Mouse (Mus musculus): ENCODE measurements around the gene Pepd.

- TF ChIP-seq CHD2 (IDR thresholded peaks at IDR 0.05; ENCODE audit: low read depth, low read length) = no peak
- no peak for TF ChIP-seq MAFK (IDR thresholded peaks at IDR 0.05; ENCODE audit: insufficient read depth, low read depth, low read length)
- TF ChIP-seq HCFC1 (IDR thresholded peaks at IDR 0.05; ENCODE audit: borderline replicate concordance, insufficient read depth, low read length) = no peak
Measured at GRCm38 (mm10) chr7:34925208-34925607, 13.0 kb downstream of the Pepd start.

Data from ES-E14 (cell line).